ENCODE assay signal across 11 mouse cellular contexts in the genomic region with DNA sequence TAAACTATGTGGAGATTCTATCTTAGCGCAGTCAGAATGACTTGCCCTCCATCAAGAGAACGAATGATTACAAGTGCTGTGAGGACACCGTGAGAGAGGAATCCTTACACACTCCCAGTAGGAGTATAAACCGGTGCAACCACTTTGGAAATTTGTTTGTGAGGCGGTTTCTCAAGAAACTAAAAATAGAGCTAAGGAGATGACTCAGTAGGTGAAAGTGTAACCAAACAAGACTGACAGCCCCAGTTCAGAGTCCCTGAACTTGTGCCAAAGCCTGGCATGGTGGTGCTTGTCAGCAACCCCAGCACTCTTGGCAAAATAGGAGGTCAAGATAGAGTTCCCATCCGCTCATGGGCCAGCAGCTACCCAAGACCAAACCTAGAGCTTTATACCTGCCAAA. TPM values are rescaled to one million over a fixed set of nuclear protein-coding genes. Genes with fewer than 3 reads are reported as not detected.
DNase-seq lines count a peak whose midpoint lies in the region; ATAC-seq lines count a peak whose summit lies in the region.
"Had no signal": no experiment of that assay in that cellular context is flagged by ENCODE, and none has a peak within 500 bp of the region (broad histone marks: within the 10 kb centered on the region; RNA-seq: fewer than 3 reads in every experiment).

No protein-coding gene starts in this region.

- 0 out of 2 replicates have a peak, but pooled peaks cover 2% of the 10 kb centered on the region for H3K4me1 ChIP-seq in embryonic facial prominence, embryonic 14.5 days (ENCODE audit: control insufficient read depth, insufficient read depth, low read length)
- no peaks in the 10 kb centered on the region for H3K4me1 ChIP-seq in embryonic facial prominence, embryonic 10.5 days
- H3K4me1 ChIP-seq in midbrain, embryonic 16.5 days (ENCODE audit: control insufficient read depth, insufficient read depth, low read length): no peaks in the 10 kb centered on the region

- no peak for ATAC-seq in embryonic facial prominence, embryonic 14.5 days (ENCODE audit: low read depth)
- ATAC-seq in midbrain, embryonic 16.5 days: no peak
- ATAC-seq: activated CD4-positive, CD25-positive, alpha-beta regulatory T cell, adult 4 months had no signal

- H3K27ac ChIP-seq in embryonic facial prominence, embryonic 14.5 days (replicated peaks; ENCODE audit: low read depth, low read length): no peak overlapping the region
- no peak overlapping the region for H3K27ac ChIP-seq in embryonic facial prominence, embryonic 10.5 days (replicated peaks)
- H3K27ac ChIP-seq in midbrain, embryonic 16.5 days (ENCODE audit: low read length): no peak overlapping the region
- H3K27ac ChIP-seq: macrophage had no signal

- no peak overlapping the region for H3K4me3 ChIP-seq in embryonic facial prominence, embryonic 14.5 days (ENCODE audit: low read depth, low read length)
- no peak overlapping the region for H3K4me3 ChIP-seq in embryonic facial prominence, embryonic 10.5 days
- no peak overlapping the region for H3K4me3 ChIP-seq in midbrain, embryonic 16.5 days (ENCODE audit: low read depth, low read length)

- H3K27me3 ChIP-seq in embryonic facial prominence, embryonic 14.5 days (replicated peaks; ENCODE audit: control insufficient read depth, insufficient read depth, low read length): no peaks in the 10 kb centered on the region
- H3K27me3 ChIP-seq in embryonic facial prominence, embryonic 10.5 days (replicated peaks; ENCODE audit: low read depth, poor library complexity, severe bottlenecking): no peaks in the 10 kb centered on the region
- H3K27me3 ChIP-seq in midbrain, embryonic 16.5 days (ENCODE audit: control insufficient read depth, insufficient read depth, low read depth, low read length): no peaks in the 10 kb centered on the region; the same call in 1 of the 2 replicates

- peak; percentile 71 for DNase-seq in embryonic facial prominence, embryonic 14.5 days (ENCODE audit: low spot score)
- DNase-seq in embryonic facial prominence, embryonic 10.5 days (ENCODE audit: low spot score): no peak
- DNase-seq in 416B (ENCODE audit: low read depth): peak; percentile 85
- peak; percentile 63 to 87 for DNase-seq in gastrocnemius, adult 8-10 months (ENCODE audit: low spot score in 2 of 2)
- peak; percentile 86 for DNase-seq in kidney, postnatal 36 days
- DNase-seq in right cerebral cortex, adult 2 months (ENCODE audit: low spot score in 2 of 2): no peak
- no peak for DNase-seq in layer of hippocampus, postnatal 14 days (ENCODE audit: low spot score in 2 of 2)
- DNase-seq: thymus, postnatal 14 days had no signal

- 67% methylated on average over 6 of the region's 6 CpGs for WGBS in embryonic facial prominence, embryonic 14.5 days
- WGBS in embryonic facial prominence, embryonic 10.5 days: 89% methylated on average over 6 of the region's 6 CpGs
- WGBS in midbrain, embryonic 16.5 days: 89% methylated on average over 6 of the region's 6 CpGs

- no peaks in the 10 kb centered on the region for H3K36me3 ChIP-seq in embryonic facial prominence, embryonic 14.5 days (ENCODE audit: control insufficient read depth, insufficient read depth, low read length)
- no peaks in the 10 kb centered on the region for H3K36me3 ChIP-seq in embryonic facial prominence, embryonic 10.5 days (replicated peaks)
- H3K36me3 ChIP-seq in midbrain, embryonic 16.5 days (ENCODE audit: control insufficient read depth, insufficient read depth, low read length): no peaks in the 10 kb centered on the region

- H3K9ac ChIP-seq in embryonic facial prominence, embryonic 14.5 days (ENCODE audit: low read depth, low read length): no peak overlapping the region
- no peak overlapping the region for H3K9ac ChIP-seq in midbrain, embryonic 16.5 days (ENCODE audit: low read depth, low read length)

- H3K4me2 ChIP-seq in embryonic facial prominence, embryonic 14.5 days (ENCODE audit: low read depth, low read length): no peak overlapping the region
- no peak overlapping the region for H3K4me2 ChIP-seq in midbrain, embryonic 16.5 days (ENCODE audit: low read length)

- no peaks in the 10 kb centered on the region for H3K9me3 ChIP-seq in embryonic facial prominence, embryonic 14.5 days (ENCODE audit: control insufficient read depth, low read length)
- no peaks in the 10 kb centered on the region for H3K9me3 ChIP-seq in embryonic facial prominence, embryonic 10.5 days
- no peaks in the 10 kb centered on the region for H3K9me3 ChIP-seq in midbrain, embryonic 16.5 days (replicated peaks; ENCODE audit: control insufficient read depth, low read length, poor library complexity, severe bottlenecking)

RNA-seq across cellular contexts. Expression of a gene that starts 5.4 kb away (rescaled TPM):
- 0.30 and 0.45 TPM in 2 replicates for polyA plus RNA-seq in embryonic facial prominence, embryonic 14.5 days (2014; fragmentation: Nextera tagmentation; extraction: Ambion mirVana)
- 0.16 TPM in 1 of 2 replicates, not detected in the other for polyA plus RNA-seq in embryonic facial prominence, embryonic 10.5 days (2016; fragmentation: Nextera tagmentation; extraction: Ambion mirVana)
- under 1 TPM in 1 of 4 experiments, not detected in 3; 0.25 TPM for total RNA-seq in gastrocnemius, adult 8-10 months (2022)
- polyA plus RNA-seq in midbrain, embryonic 16.5 days (2015; fragmentation: Nextera tagmentation; extraction: Ambion mirVana): 0.20 TPM in 1 of 2 replicates, not detected in the other
- under 1 TPM; 0.36 to 0.48 TPM for total RNA-seq in layer of hippocampus, postnatal 14 days (2021)

RNA-seq across cellular contexts. Expression of a gene that starts 20.8 kb away (rescaled TPM):
- polyA plus RNA-seq in embryonic facial prominence, embryonic 14.5 days (2014; fragmentation: Nextera tagmentation; extraction: Ambion mirVana): 25.0 and 26.3 TPM in 2 replicates
- polyA plus RNA-seq in embryonic facial prominence, embryonic 10.5 days (2016; fragmentation: Nextera tagmentation; extraction: Ambion mirVana): 10.4 and 13.0 TPM in 2 replicates
- 1 to 10 TPM; 4.5 to 6.0 (median 5.6) TPM for total RNA-seq in gastrocnemius, adult 8-10 months (2022)
- 61.6 and 63.9 TPM in 2 replicates for polyA plus RNA-seq in midbrain, embryonic 16.5 days (2015; fragmentation: Nextera tagmentation; extraction: Ambion mirVana)
- 10 to 100 TPM; 79.0 to 87.6 TPM for total RNA-seq in layer of hippocampus, postnatal 14 days (2021)

Comparison
In these comparisons a context has a peak if more than half of its experiments do, and no peak if none do; other contexts are left out.
1. DNase-seq: peak in embryonic facial prominence, embryonic 14.5 days (single experiment), 416B (single experiment), gastrocnemius, adult 8-10 months (2 of 2) and kidney, postnatal 36 days (2 of 2); none in embryonic facial prominence, embryonic 10.5 days (single experiment), right cerebral cortex, adult 2 months (0 of 2) and layer of hippocampus, postnatal 14 days (0 of 2).